Mouse (Mus musculus) kidney, adult 11 months (tissue): ENCODE data around the gene Txndc12.
A peak's percentile ranks its signal among the peaks of the same experiment; 100 is the strongest.

Source experiments
- DNase-seq: peaks from one replicate; pipeline ENCODE4 v3.0.0; 2022

Gene Txndc12

GRCm38 (mm10) chr4:108847715-108848504 lies 13.5 kb downstream of the Txndc12 start, which contains the start of gene Kti12:
Gene Kti12 (plus strand): TSS chr4:108847785.
- DNase-seq: peak; percentile 83

GRCm38 (mm10) chr4:108848505-108848848 lies 14.1 kb downstream of the Txndc12 start, which contains the start of gene A730015C16Rik:
Gene A730015C16Rik (minus strand): TSS chr4:108848619.
- DNase-seq: no peak

GRCm38 (mm10) chr4:108866806-108867205 lies 32.4 kb downstream of the Txndc12 start:
- DNase-seq: no peak

GRCm38 (mm10) chr4:108869730-108870374 lies 35.5 kb downstream of the Txndc12 start:
- peak; percentile 70 for DNase-seq

GRCm38 (mm10) chr4:108873746-108874145 lies 39.3 kb downstream of the Txndc12 start:
- no peak for DNase-seq

GRCm38 (mm10) chr4:108877901-108878300 lies 43.5 kb downstream of the Txndc12 start:
- no peak for DNase-seq

GRCm38 (mm10) chr4:108878963-108879822 lies 44.8 kb downstream of the Txndc12 start, which contains the start of gene Rab3b:
Gene Rab3b (plus strand): TSS chr4:108879063.
- DNase-seq: peak; percentile 17

- no peak for DNase-seq
These were observed 49.4 kb downstream of the Txndc12 start for GRCm38 (mm10) chr4:108883815-108884214.

- DNase-seq: no peak
These were observed 53.1 kb downstream of the Txndc12 start for GRCm38 (mm10) chr4:108887456-108887855.

GRCm38 (mm10) chr4:108890876-108891275 lies 56.5 kb downstream of the Txndc12 start:
- no peak for DNase-seq

- DNase-seq: no peak
These were observed 66.0 kb downstream of the Txndc12 start for GRCm38 (mm10) chr4:108900421-108900820.

GRCm38 (mm10) chr4:108902886-108903285 lies 68.5 kb downstream of the Txndc12 start:
- no peak for DNase-seq

- no peak for DNase-seq
These were observed 68.9 kb downstream of the Txndc12 start for GRCm38 (mm10) chr4:108903346-108903745.

GRCm38 (mm10) chr4:108904076-108904475 lies 69.7 kb downstream of the Txndc12 start:
- DNase-seq: no peak

- DNase-seq: no peak
These were observed 70.4 kb downstream of the Txndc12 start for GRCm38 (mm10) chr4:108904790-108905189.

- no peak for DNase-seq
These were observed 71.5 kb downstream of the Txndc12 start for GRCm38 (mm10) chr4:108905859-108906258.

- DNase-seq: no peak
These were observed 73.1 kb downstream of the Txndc12 start for GRCm38 (mm10) chr4:108907475-108907874.

- DNase-seq: no peak
These were observed 75.5 kb downstream of the Txndc12 start for GRCm38 (mm10) chr4:108909872-108910425.
